Mouse (Mus musculus): ENCODE data around the gene Prkar1a. TPM values are rescaled to one million over a fixed set of nuclear protein-coding genes. Genes with fewer than 3 reads are reported as not detected.
"Not testable (repeated sequence)": the region's sequence is repeated elsewhere in the genome, so short reads cannot be mapped to it uniquely, and the experiment has no call there.

Prkar1a gene
- polyA plus RNA-seq, 1 experiment from 2014 or later, result 395 TPM

GRCm38 (mm10) chr11:109656232-109656631 is 7.0 kb downstream of the Prkar1a start:
- no peak overlapping the region for H3K9ac ChIP-seq (replicated peaks; ENCODE audit: low read length)
- H3K36me3 ChIP-seq (ENCODE audit: insufficient read depth, low read length), result peaks cover 36% of the 10 kb centered on the region
- no peak overlapping the region for H3K27ac ChIP-seq (ENCODE audit: low read length)
- no peak for ATAC-seq (ENCODE audit: low FRiP score, low TSS enrichment)
- no peak overlapping the region for H3K4me2 ChIP-seq (replicated peaks; ENCODE audit: low read depth, low read length)
- no peaks in the 10 kb centered on the region for H3K9me3 ChIP-seq (ENCODE audit: low read length)
- no peaks in the 10 kb centered on the region for H3K27me3 ChIP-seq (ENCODE audit: insufficient read depth, low read length)
- WGBS, result 89% methylated on average over 7 of the region's 7 CpGs
- H3K4me3 ChIP-seq (ENCODE audit: low read length), result no peak overlapping the region
- peaks cover 20% of the 10 kb centered on the region for H3K4me1 ChIP-seq (ENCODE audit: insufficient read depth, low read length)

GRCm38 (mm10) chr11:109660526-109660925 is 11.3 kb downstream of the Prkar1a start:
- ATAC-seq (ENCODE audit: low FRiP score, low TSS enrichment), result not testable (repeated sequence)

GRCm38 (mm10) chr11:109664293-109664692 is 15.1 kb downstream of the Prkar1a start:
- Histone ChIP-seq H3K4me3 (ENCODE audit: low read length) (no peak overlapping the region), H3K4me1 (ENCODE audit: insufficient read depth, low read length) (no peaks in the 10 kb centered on the region), H3K27me3 (ENCODE audit: insufficient read depth, low read length) (no peaks in the 10 kb centered on the region), H3K36me3 (ENCODE audit: insufficient read depth, low read length) (peaks cover 80% of the 10 kb centered on the region), H3K9me3 (ENCODE audit: low read length) (no peaks in the 10 kb centered on the region), H3K9ac (replicated peaks; ENCODE audit: low read length) (no peak overlapping the region), H3K27ac (ENCODE audit: low read length) (no peak overlapping the region), H3K4me2 (replicated peaks; ENCODE audit: low read depth, low read length) (no peak overlapping the region)
- 89% methylated on average over 13 of the region's 13 CpGs for WGBS
- ATAC-seq (ENCODE audit: low FRiP score, low TSS enrichment), result no peak

More at GRCm38 (mm10) chr11:109660526-109660925, 11.3 kb downstream of the Prkar1a start:
- peaks cover 65% of the 10 kb centered on the region for H3K36me3 ChIP-seq (ENCODE audit: insufficient read depth, low read length)
- H3K9me3 ChIP-seq (ENCODE audit: low read length); H3K4me2 ChIP-seq (replicated peaks; ENCODE audit: low read depth, low read length); H3K27me3 ChIP-seq (ENCODE audit: insufficient read depth, low read length); H3K4me3 ChIP-seq (ENCODE audit: low read length); H3K9ac ChIP-seq (replicated peaks; ENCODE audit: low read length); H3K4me1 ChIP-seq (ENCODE audit: insufficient read depth, low read length); H3K27ac ChIP-seq (ENCODE audit: low read length): not testable (repeated sequence)
- 92% methylated on average over 8 of the region's 8 CpGs for WGBS

GRCm38 (mm10) chr11:109665424-109665823 is 16.2 kb downstream of the Prkar1a start:
- no peak overlapping the region for H3K9ac ChIP-seq (replicated peaks; ENCODE audit: low read length)
- no peaks in the 10 kb centered on the region for H3K9me3 ChIP-seq (ENCODE audit: low read length)
- 88% methylated on average over 6 of the region's 6 CpGs for WGBS
- H3K4me1 ChIP-seq (ENCODE audit: insufficient read depth, low read length), result no peaks in the 10 kb centered on the region
- H3K36me3 ChIP-seq (ENCODE audit: insufficient read depth, low read length), result peaks cover 75% of the 10 kb centered on the region
- H3K27ac ChIP-seq (ENCODE audit: low read length), result no peak overlapping the region
- no peak for ATAC-seq (ENCODE audit: low FRiP score, low TSS enrichment)
- H3K4me2 ChIP-seq (replicated peaks; ENCODE audit: low read depth, low read length), result no peak overlapping the region
- H3K27me3 ChIP-seq (ENCODE audit: insufficient read depth, low read length), result no peaks in the 10 kb centered on the region
- no peak overlapping the region for H3K4me3 ChIP-seq (ENCODE audit: low read length)

GRCm38 (mm10) chr11:109666411-109666810 is 17.2 kb downstream of the Prkar1a start:
- H3K4me3 ChIP-seq (ENCODE audit: low read length), result no peak overlapping the region
- H3K27me3 ChIP-seq (ENCODE audit: insufficient read depth, low read length), result no peaks in the 10 kb centered on the region
- no peak overlapping the region for H3K27ac ChIP-seq (ENCODE audit: low read length)
- 94% methylated on average over 13 of the region's 13 CpGs for WGBS
- H3K36me3 ChIP-seq (ENCODE audit: insufficient read depth, low read length), result peaks cover 67% of the 10 kb centered on the region
- no peaks in the 10 kb centered on the region for H3K9me3 ChIP-seq (ENCODE audit: low read length)
- H3K9ac ChIP-seq (replicated peaks; ENCODE audit: low read length), result no peak overlapping the region
- no peak for ATAC-seq (ENCODE audit: low FRiP score, low TSS enrichment)
- H3K4me2 ChIP-seq (replicated peaks; ENCODE audit: low read depth, low read length), result no peak overlapping the region
- 0 out of 2 replicates have a peak, but pooled peaks cover 2% of the 10 kb centered on the region for H3K4me1 ChIP-seq (ENCODE audit: insufficient read depth, low read length)

GRCm38 (mm10) chr11:109667371-109667770 is 18.2 kb downstream of the Prkar1a start:
- H3K9me3 ChIP-seq (ENCODE audit: low read length), result no peaks in the 10 kb centered on the region
- no peaks in the 10 kb centered on the region for H3K27me3 ChIP-seq (ENCODE audit: insufficient read depth, low read length)
- H3K36me3 ChIP-seq (ENCODE audit: insufficient read depth, low read length), result peaks cover 60% of the 10 kb centered on the region
- H3K27ac ChIP-seq (ENCODE audit: low read length), result no peak overlapping the region
- H3K9ac ChIP-seq (replicated peaks; ENCODE audit: low read length), result no peak overlapping the region
- H3K4me1 ChIP-seq (ENCODE audit: insufficient read depth, low read length), result 0 out of 2 replicates have a peak, but pooled peaks cover 3% of the 10 kb centered on the region
- no peak overlapping the region for H3K4me2 ChIP-seq (replicated peaks; ENCODE audit: low read depth, low read length)
- WGBS, result 84% methylated on average over 19 of the region's 19 CpGs
- H3K4me3 ChIP-seq (ENCODE audit: low read length), result no peak overlapping the region
- no peak for ATAC-seq (ENCODE audit: low FRiP score, low TSS enrichment)

- ATAC-seq (ENCODE audit: low FRiP score, low TSS enrichment), result no peak
- peaks cover 52% of the 10 kb centered on the region for H3K36me3 ChIP-seq (ENCODE audit: insufficient read depth, low read length)
- H3K27ac ChIP-seq (ENCODE audit: low read length), result no peak overlapping the region
Observed at GRCm38 (mm10) chr11:109668115-109668725, 19.0 kb downstream of the Prkar1a start.

GRCm38 (mm10) chr11:109669149-109669708 is 20.0 kb downstream of the Prkar1a start:
- no peaks in the 10 kb centered on the region for H3K27me3 ChIP-seq (ENCODE audit: insufficient read depth, low read length)
- H3K27ac ChIP-seq (ENCODE audit: low read length), result no peak overlapping the region
- H3K4me3 ChIP-seq (ENCODE audit: low read length), result no peak overlapping the region
- ATAC-seq (ENCODE audit: low FRiP score, low TSS enrichment), result no peak
- H3K9ac ChIP-seq (replicated peaks; ENCODE audit: low read length), result no peak overlapping the region
- peaks cover 8% of the 10 kb centered on the region for H3K4me1 ChIP-seq (ENCODE audit: insufficient read depth, low read length)
- H3K9me3 ChIP-seq (ENCODE audit: low read length), result no peaks in the 10 kb centered on the region
- peaks cover 43% of the 10 kb centered on the region for H3K36me3 ChIP-seq (ENCODE audit: insufficient read depth, low read length)
- WGBS, result 92% methylated on average over 8 of the region's 8 CpGs
- no peak overlapping the region for H3K4me2 ChIP-seq (replicated peaks; ENCODE audit: low read depth, low read length)

More at GRCm38 (mm10) chr11:109668115-109668725, 19.0 kb downstream of the Prkar1a start:
- WGBS, result 80% methylated on average over 8 of the region's 8 CpGs
- H3K27me3 ChIP-seq (ENCODE audit: insufficient read depth, low read length), result no peaks in the 10 kb centered on the region
- H3K4me1 ChIP-seq (ENCODE audit: insufficient read depth, low read length), result peaks cover 6% of the 10 kb centered on the region
- no peaks in the 10 kb centered on the region for H3K9me3 ChIP-seq (ENCODE audit: low read length)
- H3K4me3 ChIP-seq (ENCODE audit: low read length), result no peak overlapping the region
- H3K4me2 ChIP-seq (replicated peaks; ENCODE audit: low read depth, low read length), result no peak overlapping the region
- H3K9ac ChIP-seq (replicated peaks; ENCODE audit: low read length), result no peak overlapping the region

- H3K4me2 ChIP-seq (replicated peaks; ENCODE audit: low read depth, low read length), result no peak overlapping the region
- ATAC-seq (ENCODE audit: low FRiP score, low TSS enrichment), result peak; percentile 64
Observed at GRCm38 (mm10) chr11:109670026-109670916, 21.1 kb downstream of the Prkar1a start.

More at GRCm38 (mm10) chr11:109670026-109670916, 21.1 kb downstream of the Prkar1a start:
- Histone ChIP-seq H3K4me3 (ENCODE audit: low read length) (no peak overlapping the region), H3K27me3 (ENCODE audit: insufficient read depth, low read length) (no peaks in the 10 kb centered on the region), H3K9me3 (ENCODE audit: low read length) (no peaks in the 10 kb centered on the region), H3K4me1 (ENCODE audit: insufficient read depth, low read length) (peaks cover 8% of the 10 kb centered on the region), H3K27ac (ENCODE audit: low read length) (peak overlapping the region; percentile 61; the same call in 1 of the 2 replicates), H3K36me3 (ENCODE audit: insufficient read depth, low read length) (peaks cover 34% of the 10 kb centered on the region), H3K9ac (replicated peaks; ENCODE audit: low read length) (no peak overlapping the region)
- 51% methylated on average over 14 of the region's 14 CpGs for WGBS

Data from kidney, embryonic 16.5 days (tissue).